Mouse (Mus musculus) MEL (cell line): ENCODE data around the gene Gli3.

Experiments used
- CTCF ChIP-seq, 3 experiments: IDR thresholded peaks in 2 of 3; conservative IDR thresholded peaks in 1 of 3; 2 replicates each; pipeline ENCODE4 v1.5.1; 2011 to 2012; ENCODE audit warnings: low read length in 3 of 3, low read depth in 2 of 3, mild to moderate bottlenecking in 2 of 3, improper control_type of control experiment in 1 of 3, inconsistent platforms in 1 of 3, mixed read lengths in 1 of 3, moderate library complexity in 1 of 3; ENCODE audit not compliant: control insufficient read depth in 1 of 3, insufficient read depth in 1 of 3, poor library complexity in 1 of 3, severe bottlenecking in 1 of 3
- ELF1 ChIP-seq: IDR thresholded peaks from 2 replicates; pipeline ENCODE4 v1.6.1; 2014; ENCODE audit warnings: low read depth, mild to moderate bottlenecking, inconsistent platforms, low read length, improper control_type of control experiment, moderate library complexity
- EP300 ChIP-seq, 2 experiments: IDR thresholded peaks; 2 replicates each; pipeline ENCODE4 v1.6.1; 2011; ENCODE audit warnings: improper control_type of control experiment in 2 of 2, low read length in 2 of 2, low read depth in 1 of 2, mild to moderate bottlenecking in 1 of 2
- ETS1 ChIP-seq: IDR thresholded peaks from 2 replicates; pipeline ENCODE4 v1.6.1; 2012; ENCODE audit warnings: low read depth, mild to moderate bottlenecking, inconsistent platforms, low read length, improper control_type of control experiment, moderate library complexity
- GABPA ChIP-seq: IDR thresholded peaks from 2 replicates; pipeline ENCODE4 v1.6.1; 2012; ENCODE audit warnings: low read depth, mild to moderate bottlenecking, inconsistent platforms, low read length, improper control_type of control experiment, moderate library complexity
- KAT2A ChIP-seq: conservative IDR thresholded peaks from 2 replicates; pipeline ENCODE4 v1.6.1; 2012; ENCODE audit warnings: low read depth, low read length, improper control_type of control experiment, inconsistent platforms
- MYC ChIP-seq: IDR thresholded peaks from 2 replicates; pipeline ENCODE4 v1.6.1; 2011; ENCODE audit warnings: low read depth, mild to moderate bottlenecking, low read length, improper control_type of control experiment, moderate library complexity
- POLR2A ChIP-seq, 2 experiments: IDR thresholded peaks; 2 replicates each; pipeline ENCODE4 v1.6.1; 2011 to 2012; ENCODE audit warnings: low read length in 2 of 2, mild to moderate bottlenecking in 2 of 2, control low read depth in 1 of 2, improper control_type of control experiment in 1 of 2, low read depth in 1 of 2, moderate library complexity in 1 of 2; ENCODE audit not compliant: control insufficient read depth in 1 of 2, insufficient read depth in 1 of 2, poor library complexity in 1 of 2
- POLR2AphosphoS5 ChIP-seq: IDR thresholded peaks from 2 replicates; pipeline ENCODE4 v1.6.1; 2012; ENCODE audit warnings: low read depth, borderline replicate concordance, mild to moderate bottlenecking, inconsistent platforms, low read length, moderate library complexity, mixed read lengths
- RCOR1 ChIP-seq: IDR thresholded peaks from 2 replicates; pipeline ENCODE4 v1.6.1; 2012; ENCODE audit warnings: low read depth, mild to moderate bottlenecking, inconsistent platforms, low read length, improper control_type of control experiment
- SIN3A ChIP-seq: IDR thresholded peaks from 2 replicates; pipeline ENCODE4 v1.6.1; 2012; ENCODE audit warnings: low read length, improper control_type of control experiment, inconsistent platforms
- TBP ChIP-seq: IDR thresholded peaks from 2 replicates; pipeline ENCODE4 v1.8.0; 2011; ENCODE audit warnings: low read depth, low read length, improper control_type of control experiment
- ZNF384 ChIP-seq: IDR thresholded peaks from 2 replicates; pipeline ENCODE4 v1.6.1; 2012; ENCODE audit warnings: low read depth, mild to moderate bottlenecking, inconsistent platforms, low read length, improper control_type of control experiment

- TF ChIP-seq POLR2A (IDR thresholded peaks at IDR 0.05; ENCODE audit: control insufficient read depth in 1 of 2, insufficient read depth in 1 of 2, low read depth in 1 of 2, low read length in 2 of 2, poor library complexity in 1 of 2) (no peak), RCOR1 (no peak), ELF1 (no peak), EP300 (IDR thresholded peaks at IDR 0.05; ENCODE audit: low read depth in 1 of 2, low read length in 2 of 2) (no peak), CTCF (IDR thresholded peaks at IDR 0.05 in 2 of 3, conservative IDR thresholded peaks at IDR 0.05 in 1 of 3; ENCODE audit: control insufficient read depth in 1 of 3, insufficient read depth in 1 of 3, low read depth in 2 of 3, low read length in 3 of 3, poor library complexity in 1 of 3, severe bottlenecking in 1 of 3) (no peak), SIN3A (no peak), ETS1 (no peak), POLR2AphosphoS5 (no peak), TBP (no peak), GABPA (no peak), MYC (no peak), KAT2A (no peak), ZNF384 (no peak)
Observed at GRCm38 (mm10) chr13:15446004-15446403, 17.0 kb upstream of the Gli3 start.
